Mouse (Mus musculus) CH12.LX (cell line): ENCODE results near the gene Scd4.
"Not testable (repeated sequence)": the region's sequence is repeated elsewhere in the genome, so short reads cannot be mapped to it uniquely, and the experiment has no call there.

Experiments
- CHD1 ChIP-seq: IDR thresholded peaks from 2 replicates; pipeline ENCODE4 v1.6.1; 2012; ENCODE audit warnings: low read depth, low read length, improper control_type of control experiment, inconsistent platforms
- CTCF ChIP-seq, 2 experiments: IDR thresholded peaks in 1 of 2; conservative IDR thresholded peaks in 1 of 2; 2 replicates each; pipeline ENCODE4 v1.5.1; 2011 to 2012; ENCODE audit warnings: low read depth in 2 of 2, low read length in 2 of 2, improper control_type of control experiment in 1 of 2, inconsistent platforms in 1 of 2, mild to moderate bottlenecking in 1 of 2, moderate library complexity in 1 of 2
- EP300 ChIP-seq: IDR thresholded peaks from 2 replicates; pipeline ENCODE4 v1.6.1; 2011; ENCODE audit warnings: low read length, improper control_type of control experiment
- ETS1 ChIP-seq: conservative IDR thresholded peaks from 2 replicates; pipeline ENCODE4 v1.6.1; 2012; ENCODE audit warnings: low read depth, mild to moderate bottlenecking, inconsistent platforms, low read length, improper control_type of control experiment, moderate library complexity
- NRF1 ChIP-seq: IDR thresholded peaks from 2 replicates; pipeline ENCODE4 v1.6.1; 2014; ENCODE audit warnings: low read depth, mild to moderate bottlenecking, inconsistent platforms, low read length, improper control_type of control experiment, moderate library complexity
- POLR2A ChIP-seq: IDR thresholded peaks from 2 replicates; pipeline ENCODE4 v1.6.1; 2011; ENCODE audit warnings: low read depth, mild to moderate bottlenecking, improper control_type of control experiment, low read length
- RAD21 ChIP-seq: IDR thresholded peaks from 2 replicates; pipeline ENCODE4 v1.6.1; 2011; ENCODE audit warnings: low read depth, mild to moderate bottlenecking, low read length, improper control_type of control experiment, moderate library complexity

- not testable (repeated sequence) for TF ChIP-seq ETS1; CTCF (conservative IDR thresholded peaks at IDR 0.05 in 1 of 2, IDR thresholded peaks at IDR 0.05 in 1 of 2; ENCODE audit: low read depth in 2 of 2, low read length in 2 of 2); POLR2A; EP300; NRF1; RAD21; CHD1
These were observed 34.2 kb downstream of the Scd4 start for GRCm38 (mm10) chr19:44367076-44367475.
